Mouse (Mus musculus): Measurements from ENCODE around the gene Stra6l.

GRCm38 (mm10) chr4:45808034-45808433 is 40.4 kb upstream of the Stra6l start:
- TF ChIP-seq POLR2A (IDR thresholded peaks at IDR 0.05; ENCODE audit: insufficient read depth, low read depth, low read length): no peak
- TF ChIP-seq CTCF (IDR thresholded peaks at IDR 0.05; ENCODE audit: insufficient read depth, low read depth, low read length): no peak
